ENCODE assay signal across 25 mouse cellular contexts in the genomic region with DNA sequence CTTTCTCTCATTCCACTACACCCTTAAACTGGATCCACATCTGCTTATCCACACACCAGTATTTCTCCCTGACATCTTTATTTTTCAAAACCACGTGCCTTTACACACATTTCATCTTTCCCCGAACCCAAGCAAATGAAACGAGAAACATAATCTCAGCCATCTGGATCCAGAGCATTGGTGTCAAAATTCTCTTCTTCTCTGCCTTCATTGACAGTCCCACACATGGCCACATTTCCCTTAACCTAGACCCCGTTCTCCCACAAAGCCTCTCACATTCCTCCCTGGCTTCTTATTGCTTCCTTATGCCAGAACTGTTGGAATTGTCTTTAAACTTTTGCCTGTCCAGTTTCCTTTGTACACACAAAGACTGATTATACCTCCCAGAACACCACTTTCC.
DNase-seq lines count a peak whose midpoint lies in the region; ATAC-seq lines count a peak whose summit lies in the region.
"Had no signal": no experiment of that assay in that cellular context is flagged by ENCODE, and none has a peak within 500 bp of the region (broad histone marks: within the 10 kb centered on the region; RNA-seq: fewer than 3 reads in every experiment).

No protein-coding gene starts in this region.

- no peak overlapping the region for H3K27ac ChIP-seq in embryonic facial prominence, embryonic 11.5 days (replicated peaks; ENCODE audit: low read depth, low read length)
- H3K27ac ChIP-seq in embryonic facial prominence, embryonic 10.5 days (replicated peaks) = no peak overlapping the region
- H3K27ac ChIP-seq in midbrain, embryonic 11.5 days (ENCODE audit: low read depth, low read length) = no peak overlapping the region
- no peak overlapping the region for H3K27ac ChIP-seq in midbrain, embryonic 10.5 days (replicated peaks)
- H3K27ac ChIP-seq: embryonic facial prominence, embryonic 12.5 days; embryonic facial prominence, embryonic 15.5 days; forebrain, embryonic 12.5 days; forebrain, embryonic 15.5 days; hindbrain, embryonic 10.5 days; hindbrain, embryonic 13.5 days; intestine, embryonic 15.5 days had no signal

- no peak overlapping the region for H3K4me3 ChIP-seq in embryonic facial prominence, embryonic 11.5 days (ENCODE audit: low read depth, low read length)
- no peak overlapping the region for H3K4me3 ChIP-seq in embryonic facial prominence, embryonic 10.5 days
- H3K4me3 ChIP-seq in midbrain, embryonic 11.5 days (ENCODE audit: low read depth, low read length) = no peak overlapping the region
- H3K4me3 ChIP-seq in midbrain, embryonic 10.5 days = no peak overlapping the region
- H3K4me3 ChIP-seq: embryonic facial prominence, embryonic 12.5 days; embryonic facial prominence, embryonic 15.5 days; forebrain, embryonic 12.5 days; forebrain, embryonic 15.5 days; hindbrain, embryonic 10.5 days; hindbrain, embryonic 13.5 days; intestine, embryonic 15.5 days had no signal

- WGBS in embryonic facial prominence, embryonic 11.5 days = 37% methylated on average over 4 of the region's 4 CpGs
- 57% methylated on average over 4 of the region's 4 CpGs for WGBS in embryonic facial prominence, embryonic 10.5 days
- 57% methylated on average over 4 of the region's 4 CpGs for WGBS in midbrain, embryonic 11.5 days
- 70% methylated on average over 4 of the region's 4 CpGs for whole genome bisulfite sequencing in midbrain, embryonic 10.5 days

- H3K4me2 ChIP-seq in embryonic facial prominence, embryonic 11.5 days (ENCODE audit: low read depth, low read length) = no peak overlapping the region
- no peak overlapping the region for H3K4me2 ChIP-seq in midbrain, embryonic 11.5 days
- H3K4me2 ChIP-seq: embryonic facial prominence, embryonic 12.5 days; embryonic facial prominence, embryonic 15.5 days; forebrain, embryonic 12.5 days; forebrain, embryonic 15.5 days; heart, embryonic 11.5 days; hindbrain, embryonic 13.5 days; intestine, embryonic 15.5 days had no signal

- ATAC-seq in embryonic facial prominence, embryonic 11.5 days (replicated peaks; ENCODE audit: insufficient number of reproducible peaks, low FRiP score, low TSS enrichment, low read depth) = no peak
- ATAC-seq in midbrain, embryonic 11.5 days (ENCODE audit: low FRiP score) = no peak
- ATAC-seq: CD4-positive, CD25-positive, alpha-beta regulatory T cell, adult 4 months; forebrain, embryonic 15.5 days; hindbrain, embryonic 16.5 days; intestine, embryonic 15.5 days had no signal

- H3K4me1 ChIP-seq in embryonic facial prominence, embryonic 11.5 days (ENCODE audit: control insufficient read depth, insufficient read depth, low read length) = no peaks in the 10 kb centered on the region
- no peaks in the 10 kb centered on the region for H3K4me1 ChIP-seq in embryonic facial prominence, embryonic 10.5 days
- no peaks in the 10 kb centered on the region for H3K4me1 ChIP-seq in midbrain, embryonic 11.5 days (ENCODE audit: control insufficient read depth, insufficient read depth, low read length)
- 0 out of 2 replicates have a peak, but pooled peaks cover 4% of the 10 kb centered on the region for H3K4me1 ChIP-seq in midbrain, embryonic 10.5 days
- H3K4me1 ChIP-seq: embryonic facial prominence, embryonic 15.5 days; forebrain, embryonic 12.5 days; hindbrain, embryonic 10.5 days; intestine, embryonic 15.5 days had no signal

- H3K9ac ChIP-seq in embryonic facial prominence, embryonic 11.5 days (replicated peaks; ENCODE audit: low read length) = no peak overlapping the region
- no peak overlapping the region for H3K9ac ChIP-seq in midbrain, embryonic 11.5 days (ENCODE audit: low read length)
- H3K9ac ChIP-seq: embryonic facial prominence, embryonic 12.5 days; embryonic facial prominence, embryonic 15.5 days; forebrain, embryonic 12.5 days; forebrain, embryonic 15.5 days; hindbrain, embryonic 13.5 days; intestine, embryonic 15.5 days had no signal

- no peaks in the 10 kb centered on the region for H3K9me3 ChIP-seq in embryonic facial prominence, embryonic 11.5 days (replicated peaks; ENCODE audit: control insufficient read depth, low read length)
- H3K9me3 ChIP-seq in embryonic facial prominence, embryonic 10.5 days = no peaks in the 10 kb centered on the region
- no peaks in the 10 kb centered on the region for H3K9me3 ChIP-seq in midbrain, embryonic 11.5 days (ENCODE audit: control insufficient read depth, low read length)
- H3K9me3 ChIP-seq in midbrain, embryonic 10.5 days (replicated peaks) = no peaks in the 10 kb centered on the region
- H3K9me3 ChIP-seq: embryonic facial prominence, embryonic 12.5 days; embryonic facial prominence, embryonic 15.5 days; forebrain, embryonic 12.5 days; forebrain, embryonic 15.5 days; hindbrain, embryonic 10.5 days; hindbrain, embryonic 13.5 days; intestine, embryonic 15.5 days had no signal

- H3K27me3 ChIP-seq in embryonic facial prominence, embryonic 11.5 days (ENCODE audit: control insufficient read depth, insufficient read depth, low read length) = no peaks in the 10 kb centered on the region
- H3K27me3 ChIP-seq in embryonic facial prominence, embryonic 10.5 days (replicated peaks; ENCODE audit: low read depth, poor library complexity, severe bottlenecking) = no peaks in the 10 kb centered on the region
- H3K27me3 ChIP-seq in midbrain, embryonic 11.5 days (ENCODE audit: control insufficient read depth, insufficient read depth, low read length) = no peaks in the 10 kb centered on the region
- H3K27me3 ChIP-seq in midbrain, embryonic 10.5 days (ENCODE audit: low read depth, poor library complexity, severe bottlenecking) = no peaks in the 10 kb centered on the region
- H3K27me3 ChIP-seq: embryonic facial prominence, embryonic 12.5 days; embryonic facial prominence, embryonic 15.5 days; forebrain, embryonic 12.5 days; forebrain, embryonic 15.5 days; hindbrain, embryonic 13.5 days; intestine, embryonic 15.5 days had no signal

- H3K36me3 ChIP-seq in embryonic facial prominence, embryonic 11.5 days (replicated peaks; ENCODE audit: control insufficient read depth, insufficient read depth, low read depth, low read length) = no peaks in the 10 kb centered on the region
- H3K36me3 ChIP-seq in embryonic facial prominence, embryonic 10.5 days (replicated peaks) = no peaks in the 10 kb centered on the region
- no peaks in the 10 kb centered on the region for H3K36me3 ChIP-seq in midbrain, embryonic 11.5 days (ENCODE audit: control insufficient read depth, insufficient read depth, low read length)
- H3K36me3 ChIP-seq in midbrain, embryonic 10.5 days = no peaks in the 10 kb centered on the region
- H3K36me3 ChIP-seq: embryonic facial prominence, embryonic 12.5 days; embryonic facial prominence, embryonic 15.5 days; forebrain, embryonic 12.5 days; forebrain, embryonic 15.5 days; hindbrain, embryonic 10.5 days; hindbrain, embryonic 13.5 days; intestine, embryonic 15.5 days had no signal

- peak; percentile 35 for DNase-seq in embryonic facial prominence, embryonic 11.5 days (ENCODE audit: low spot score)
- no peak for DNase-seq in embryonic facial prominence, embryonic 10.5 days (ENCODE audit: low spot score)
- DNase-seq in midbrain, embryonic 11.5 days (ENCODE audit: low spot score, missing footprints) = peak; percentile 86
- no peak for DNase-seq in midbrain, embryonic 10.5 days (ENCODE audit: low spot score)
- peak; percentile 37 for DNase-seq in mesoderm, embryonic 11.5 days (ENCODE audit: low read depth, low spot score)
- DNase-seq in lung, postnatal 4 days = no peak
- DNase-seq: adrenal gland, adult 2 months; adrenal gland, postnatal 14 days; cerebellum, adult 11 months; cerebellum, adult 2 months; cerebellum, adult 9-11 months; cerebellum, postnatal 25 days; gastrocnemius, postnatal 10 days; gastrocnemius, postnatal 36 days; heart, postnatal 36 days had no signal

Comparison
In these comparisons a context has a peak if more than half of its experiments do, and no peak if none do; other contexts are left out.
1. DNase-seq: peak in embryonic facial prominence, embryonic 11.5 days (single experiment), midbrain, embryonic 11.5 days (single experiment) and mesoderm, embryonic 11.5 days (single experiment); none in embryonic facial prominence, embryonic 10.5 days (single experiment), midbrain, embryonic 10.5 days (single experiment) and lung, postnatal 4 days (0 of 2).